Comparison of ENCODE assay signal across 8 mouse cellular contexts in the genomic region with DNA sequence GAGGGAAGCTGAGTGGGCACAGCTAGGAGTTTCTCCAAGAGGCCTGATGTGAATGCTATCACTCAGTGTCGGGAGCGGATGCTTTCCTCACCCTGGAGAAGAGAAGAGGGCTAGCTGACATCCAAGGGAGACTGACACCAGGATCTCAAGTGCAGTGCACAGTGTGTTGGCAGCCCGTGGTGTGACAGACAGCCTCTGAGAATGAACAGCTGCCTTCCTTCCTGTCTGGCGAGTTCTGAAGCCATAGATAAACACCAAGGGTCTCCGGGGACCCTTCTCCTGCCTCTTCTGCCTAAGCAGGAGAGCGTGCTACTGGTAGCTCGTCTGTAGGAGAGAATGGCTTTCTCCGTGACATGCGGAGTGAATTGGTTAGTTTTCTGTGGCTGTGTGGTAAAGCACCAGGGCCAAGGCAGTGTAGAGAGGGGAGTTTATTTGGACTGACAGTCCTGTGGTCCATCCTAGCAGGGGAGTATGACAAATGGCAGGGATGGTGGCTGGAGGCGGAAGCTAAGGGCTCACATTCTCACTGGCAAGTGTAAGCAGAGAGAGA. TPM values are rescaled to one million over a fixed set of nuclear protein-coding genes. Genes with fewer than 3 reads are reported as not detected.
DNase-seq lines count a peak whose midpoint lies in the region; ATAC-seq and TF ChIP-seq lines count a peak whose summit lies in the region.

No protein-coding gene starts in this region.

- H3K4me3 ChIP-seq in kidney, embryonic 14.5 days (ENCODE audit: low read length): no peak overlapping the region
- H3K4me3 ChIP-seq in kidney, adult 2 months (ENCODE audit: insufficient read depth, low read depth, low read length): no peak overlapping the region
- no peak overlapping the region for H3K4me3 ChIP-seq in forebrain, embryonic 10.5 days

- ATAC-seq in kidney, embryonic 14.5 days (ENCODE audit: low FRiP score, low TSS enrichment): peak; percentile 47; the same call in 1 of the 2 replicates

- TF ChIP-seq POLR2A in kidney, adult 2 months (IDR thresholded peaks at IDR 0.05; ENCODE audit: low read depth, low read length): no peak

- H3K9ac ChIP-seq in kidney, embryonic 14.5 days (ENCODE audit: low read depth, low read length): no peak overlapping the region

- peaks cover 42% of the 10 kb centered on the region for H3K4me1 ChIP-seq in kidney, embryonic 14.5 days (ENCODE audit: control insufficient read depth, insufficient read depth, low read length)
- H3K4me1 ChIP-seq in kidney, adult 2 months (ENCODE audit: control insufficient read depth, insufficient read depth, low read length): peaks cover 13% of the 10 kb centered on the region; the same call in 1 of the 2 replicates
- peaks cover 52% of the 10 kb centered on the region for H3K4me1 ChIP-seq in forebrain, embryonic 10.5 days

- H3K36me3 ChIP-seq in kidney, embryonic 14.5 days (ENCODE audit: control insufficient read depth, insufficient read depth, low read length): no peaks in the 10 kb centered on the region
- H3K36me3 ChIP-seq in kidney, adult 2 months (ENCODE audit: control insufficient read depth, insufficient read depth, low read length): no peaks in the 10 kb centered on the region
- H3K36me3 ChIP-seq in forebrain, embryonic 10.5 days (replicated peaks): no peaks in the 10 kb centered on the region

- no peak for DNase-seq in kidney, adult 2 months
- peak; percentile 65 for DNase-seq in embryo, embryonic 11 days
- DNase-seq in heart, postnatal 4 days: peak; percentile 20
- peak; percentile 41 for DNase-seq in lung, postnatal 36 days
- no peak for DNase-seq in ovary, postnatal 14 days (ENCODE audit: low spot score)
- DNase-seq in layer of hippocampus, postnatal 14 days (ENCODE audit: low spot score in 2 of 2): no peak
- DNase-seq in forebrain, embryonic 10.5 days (ENCODE audit: extremely low spot score, low spot score): no peak

- H3K4me2 ChIP-seq in kidney, embryonic 14.5 days (replicated peaks; ENCODE audit: low read depth, low read length): no peak overlapping the region

- H3K9me3 ChIP-seq in kidney, embryonic 14.5 days (ENCODE audit: control insufficient read depth, low read length): no peaks in the 10 kb centered on the region
- peaks cover 3% of the 10 kb centered on the region; the same call in 1 of the 2 replicates for H3K9me3 ChIP-seq in forebrain, embryonic 10.5 days

- peak overlapping the region; percentile 42; the same call in 1 of the 2 replicates for H3K27ac ChIP-seq in kidney, embryonic 14.5 days (ENCODE audit: low read depth, low read length)
- H3K27ac ChIP-seq in kidney, adult 2 months (ENCODE audit: insufficient read depth, low read depth, low read length): no peak overlapping the region
- H3K27ac ChIP-seq in forebrain, embryonic 10.5 days: no peak overlapping the region

- H3K27me3 ChIP-seq in kidney, embryonic 14.5 days (ENCODE audit: control insufficient read depth, insufficient read depth, low read length): no peaks in the 10 kb centered on the region
- no peaks in the 10 kb centered on the region for H3K27me3 ChIP-seq in kidney, adult 2 months (replicated peaks; ENCODE audit: control insufficient read depth, insufficient read depth, low read length)
- peaks cover 51% of the 10 kb centered on the region for H3K27me3 ChIP-seq in forebrain, embryonic 10.5 days (ENCODE audit: poor library complexity, severe bottlenecking)

- TF ChIP-seq CTCF in kidney, adult 2 months (conservative IDR thresholded peaks at IDR 0.05; ENCODE audit: insufficient read depth, insufficient read length, low read depth, low read length): no peak

- 22% methylated on average over 10 of the region's 10 CpGs for WGBS in kidney, embryonic 14.5 days
- 66% methylated on average over 10 of the region's 10 CpGs for WGBS in kidney, adult 2 months
- WGBS in forebrain, embryonic 10.5 days: 76% methylated on average over 10 of the region's 10 CpGs

RNA-seq across cellular contexts. Expression of a gene that starts 58.0 kb away (rescaled TPM):
- polyA plus RNA-seq in kidney, embryonic 14.5 days (2014; fragmentation: Nextera tagmentation; extraction: Ambion mirVana): 34.0 and 52.2 TPM in 2 replicates
- 45.4 and 51.9 TPM in 2 replicates for polyA plus RNA-seq in kidney, adult 2 months (2012; rRNA removed)
- 10 to 100 TPM; 36.9 to 43.8 TPM for total RNA-seq in heart, postnatal 4 days (2021)
- 10 to 100 TPM; 49.5 to 57.6 TPM for total RNA-seq in layer of hippocampus, postnatal 14 days (2021)
- 66.3 and 68.8 TPM in 2 replicates for polyA plus RNA-seq in forebrain, embryonic 10.5 days (2016; fragmentation: Nextera tagmentation; extraction: Ambion mirVana)

Comparison
In these comparisons a context has a peak if more than half of its experiments do, and no peak if none do; other contexts are left out.
1. DNase-seq: peak in embryo, embryonic 11 days (single experiment), heart, postnatal 4 days (single experiment) and lung, postnatal 36 days (single experiment); none in kidney, adult 2 months (single experiment), ovary, postnatal 14 days (single experiment), layer of hippocampus, postnatal 14 days (0 of 2) and forebrain, embryonic 10.5 days (single experiment).